Mouse (Mus musculus): ENCODE measurements around the gene Eif3l. TPM values are rescaled to one million over a fixed set of nuclear protein-coding genes. Genes with fewer than 3 reads are reported as not detected.
A peak's percentile ranks its signal among the peaks of the same experiment; 100 is the strongest.

Gene Eif3l
- total RNA-seq, 2 experiments from 2014 or later: 203 to 271 TPM

- no peak for ATAC-seq (replicated peaks; ENCODE audit: poor library complexity)
Observed at GRCm38 (mm10) chr15:79048186-79048585, 26.8 kb upstream of the Eif3l start.

DNA sequence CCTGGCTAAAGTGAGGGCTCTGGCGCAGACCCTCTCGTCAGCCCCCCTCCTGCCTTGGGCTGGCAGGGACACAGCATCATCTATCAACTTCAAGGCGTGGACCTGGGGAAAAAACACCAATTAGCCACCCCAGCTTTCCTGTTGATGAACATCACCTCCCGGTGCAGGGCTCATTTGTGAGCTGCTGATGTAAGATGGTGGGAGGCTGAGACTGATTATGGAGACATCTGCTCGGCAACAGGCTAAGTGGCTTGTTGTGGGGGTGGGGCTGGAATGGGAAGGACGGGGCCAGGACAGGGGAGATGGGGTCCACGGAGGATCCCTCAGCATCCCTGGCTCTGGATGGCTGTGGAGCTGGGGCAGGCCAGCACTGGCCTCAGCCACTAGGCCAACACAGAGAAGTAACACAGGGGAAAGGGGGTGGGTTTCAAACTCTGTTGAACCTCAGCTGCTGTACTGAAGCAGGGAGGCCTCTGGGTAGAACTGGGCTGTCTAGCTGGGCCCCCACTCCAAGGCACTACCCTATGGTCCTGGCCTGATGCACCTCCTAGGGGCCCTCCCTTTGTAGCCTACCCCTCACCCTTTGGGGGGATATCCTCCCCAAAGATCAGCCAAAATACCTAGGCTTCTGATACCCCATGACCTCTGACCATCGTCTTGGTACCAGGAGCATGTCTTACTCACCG is 24.7 kb upstream of the Eif3l start:
- ATAC-seq (replicated peaks; ENCODE audit: poor library complexity): no peak

GRCm38 (mm10) chr15:79050964-79051363 is 24.0 kb upstream of the Eif3l start:
- no peak for ATAC-seq (replicated peaks; ENCODE audit: poor library complexity)

GRCm38 (mm10) chr15:79051461-79052360 is 23.3 kb upstream of the Eif3l start:
- ATAC-seq (replicated peaks; ENCODE audit: poor library complexity): peak; percentile 45

GRCm38 (mm10) chr15:79052366-79052765 is 22.6 kb upstream of the Eif3l start:
- ATAC-seq (replicated peaks; ENCODE audit: poor library complexity): no peak

- no peak for ATAC-seq (replicated peaks; ENCODE audit: poor library complexity)
Observed at GRCm38 (mm10) chr15:79056601-79057000, 18.4 kb upstream of the Eif3l start.

DNA sequence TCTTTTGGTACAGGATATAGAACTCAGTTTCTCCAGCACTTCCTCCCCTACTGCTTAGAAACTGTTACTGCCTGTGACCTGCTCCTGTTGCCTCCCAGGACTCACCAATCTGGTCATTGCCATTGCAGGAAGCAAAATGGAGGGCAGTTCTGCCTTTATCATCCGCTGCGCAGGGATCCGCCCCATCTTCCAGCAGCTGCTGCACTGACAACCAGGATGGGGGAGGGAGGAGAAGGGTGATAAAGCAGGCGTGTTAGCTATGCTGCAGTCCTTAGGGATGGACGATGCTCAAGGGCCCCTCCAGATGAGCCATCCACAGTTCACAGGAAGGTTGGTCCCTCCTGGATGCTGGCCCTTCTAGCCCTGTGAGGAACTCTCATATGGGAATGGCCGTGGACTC is 17.1 kb upstream of the Eif3l start:
- no peak for ATAC-seq (replicated peaks; ENCODE audit: poor library complexity)

- ATAC-seq (replicated peaks; ENCODE audit: poor library complexity): peak; percentile 14; the same call in 1 of the 2 replicates
Observed at GRCm38 (mm10) chr15:79060887-79061565, 14.0 kb upstream of the Eif3l start.

- peak; percentile 94 for ATAC-seq (replicated peaks; ENCODE audit: poor library complexity)
Observed at GRCm38 (mm10) chr15:79062376-79063159, 12.4 kb upstream of the Eif3l start, which contains the start of gene Ankrd54. Ankrd54 (minus strand) TSS chr15:79062893.

DNA sequence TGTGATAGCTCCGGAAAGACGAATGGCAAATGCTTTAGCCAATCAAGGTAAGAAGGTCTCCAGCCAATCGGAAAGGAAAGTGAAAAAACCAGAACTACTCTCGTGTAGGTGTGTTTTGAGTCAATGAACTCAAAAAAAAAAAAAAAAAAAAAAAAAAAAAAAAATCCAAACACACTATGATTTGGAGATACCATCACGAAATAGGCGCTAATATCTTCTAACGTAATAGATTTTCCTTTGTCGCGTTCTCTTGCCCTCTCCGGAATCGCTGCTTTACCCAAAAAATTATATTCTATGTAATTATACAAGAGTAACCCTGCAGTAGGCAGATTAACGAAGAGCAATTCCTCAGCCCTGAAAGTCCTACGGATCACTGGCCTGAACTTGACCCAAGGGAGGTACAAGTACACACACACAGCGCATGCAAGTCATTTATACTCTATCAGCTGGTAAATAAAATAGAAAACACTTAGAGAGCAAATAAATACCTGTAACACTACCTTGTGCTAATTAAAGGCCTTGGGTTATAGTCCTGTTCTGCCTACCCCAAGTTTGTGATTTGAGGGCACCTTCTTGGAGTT is 11.7 kb upstream of the Eif3l start:
- no peak for ATAC-seq (replicated peaks; ENCODE audit: poor library complexity)

- ATAC-seq (replicated peaks; ENCODE audit: poor library complexity): no peak
Observed at GRCm38 (mm10) chr15:79065086-79065770, 9.8 kb upstream of the Eif3l start.

GRCm38 (mm10) chr15:79066276-79066675 is 8.7 kb upstream of the Eif3l start:
- ATAC-seq (replicated peaks; ENCODE audit: poor library complexity): no peak

- ATAC-seq (replicated peaks; ENCODE audit: poor library complexity): peak; percentile 27
Observed at GRCm38 (mm10) chr15:79067631-79068030, 7.3 kb upstream of the Eif3l start.

DNA sequence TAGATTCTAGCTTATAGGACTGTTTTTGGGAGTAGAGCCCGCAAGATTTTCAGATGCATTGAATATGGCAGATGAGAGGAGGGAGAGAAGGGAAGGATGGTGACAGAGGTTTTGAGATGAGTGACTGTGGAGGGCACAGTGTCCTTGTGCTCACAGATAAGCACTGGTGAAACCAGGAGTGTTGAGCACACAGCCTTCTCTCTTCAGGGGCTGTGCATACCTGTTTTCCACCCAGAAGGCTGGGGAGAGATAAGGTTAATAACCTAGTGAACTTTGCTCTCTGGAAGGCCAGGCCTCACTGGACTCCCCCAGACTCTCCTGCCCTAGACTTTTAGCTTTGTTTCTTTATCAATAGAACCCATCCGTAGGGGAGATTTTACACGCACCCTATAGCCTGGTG is 6.6 kb upstream of the Eif3l start:
- 0 out of 2 replicates have a peak, but pooled peaks have one; percentile 24 for ATAC-seq (replicated peaks; ENCODE audit: poor library complexity)

- ATAC-seq (replicated peaks; ENCODE audit: poor library complexity): no peak
Observed at GRCm38 (mm10) chr15:79071117-79072039, 3.6 kb upstream of the Eif3l start.

GRCm38 (mm10) chr15:79073752-79074151 is 1.2 kb upstream of the Eif3l start:
- no peak for ATAC-seq (replicated peaks; ENCODE audit: poor library complexity)

DNA sequence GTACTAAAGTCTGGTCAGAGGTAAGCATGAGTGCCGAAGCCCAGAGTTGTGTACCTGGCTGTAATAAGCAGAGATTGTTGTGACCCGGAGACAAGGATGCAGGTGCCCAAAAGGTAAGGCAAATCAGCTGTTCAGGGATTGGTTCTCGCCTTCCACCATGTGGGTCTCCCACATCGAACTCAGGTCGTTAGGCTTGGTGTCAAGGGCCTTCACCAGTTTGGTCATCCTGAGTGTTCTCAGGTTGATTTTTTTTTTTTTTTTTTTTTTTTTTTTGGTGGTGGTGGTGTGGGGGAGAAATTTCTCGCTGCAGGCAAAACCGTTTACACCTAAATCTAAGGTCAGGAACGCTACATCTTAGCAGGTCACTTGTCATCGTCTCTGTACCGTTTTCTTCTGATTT is 533 bp upstream of the Eif3l start:
- ATAC-seq (replicated peaks; ENCODE audit: poor library complexity): no peak

DNA sequence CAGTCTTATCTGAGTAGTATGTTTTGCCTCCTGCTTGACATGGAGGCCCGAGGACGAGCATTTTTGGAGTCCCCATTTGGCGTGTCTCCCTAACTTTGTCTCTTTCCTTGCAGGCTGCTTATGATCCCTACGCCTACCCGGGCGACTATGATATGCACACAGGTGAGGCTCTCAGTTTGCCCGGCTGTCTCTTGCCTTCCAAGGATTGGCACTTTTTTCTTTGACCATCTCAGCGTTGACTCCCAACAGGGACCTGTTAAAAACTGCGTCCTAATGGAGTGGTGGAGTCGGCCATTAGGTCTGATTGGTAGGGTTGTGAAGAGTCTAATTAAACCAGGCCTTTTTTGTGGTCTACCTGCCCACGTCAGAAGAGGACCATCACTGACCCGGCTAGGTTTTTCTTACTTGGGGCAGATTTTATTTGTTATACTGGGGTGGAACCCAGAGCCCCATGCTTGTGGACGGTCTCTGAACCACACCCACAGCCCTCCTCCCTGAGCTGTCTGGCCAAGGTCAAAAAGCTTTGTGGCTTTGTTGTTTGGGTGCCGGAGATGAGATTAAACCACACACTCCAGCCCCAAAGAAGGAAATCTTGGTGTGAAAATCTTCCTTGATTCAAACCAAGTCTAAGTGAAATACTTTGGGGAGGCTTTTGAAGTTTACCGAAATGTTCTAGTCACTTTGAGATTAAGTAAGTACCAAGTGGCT is 833 bp downstream of the Eif3l start:
- ATAC-seq (replicated peaks; ENCODE audit: poor library complexity): no peak
